Mouse (Mus musculus): ENCODE results near the gene Mdm1.

The Mdm1 gene

GRCm38 (mm10) chr10:118141018-118141883 is at the start of gene Mdm1:
Gene Mdm1 (plus strand): TSS chr10:118141811.
- peak; percentile 99 for DNase-seq (ENCODE audit: low read depth, low spot score)

DNA sequence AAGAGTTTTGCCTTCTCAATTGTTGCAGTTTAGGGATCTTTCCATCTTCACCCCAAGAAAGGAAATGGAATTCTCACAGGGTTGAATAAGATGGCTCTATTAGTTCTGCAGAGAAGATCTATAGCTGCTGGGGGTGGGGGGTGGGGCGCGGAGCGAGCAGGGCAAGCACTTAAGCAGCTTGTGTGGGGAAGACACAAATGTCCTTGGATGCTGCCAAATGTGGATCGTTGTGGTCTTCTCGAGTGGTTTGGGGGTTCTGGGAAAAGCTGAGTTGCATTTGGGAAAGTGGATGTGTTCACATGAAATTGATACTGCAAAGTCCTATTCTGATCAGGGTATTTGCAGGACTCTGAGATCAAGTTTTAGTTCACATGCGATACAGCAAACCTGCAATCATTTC is 48.9 kb upstream of the Mdm1 start:
- no peak for DNase-seq (ENCODE audit: low read depth, low spot score)

DNA sequence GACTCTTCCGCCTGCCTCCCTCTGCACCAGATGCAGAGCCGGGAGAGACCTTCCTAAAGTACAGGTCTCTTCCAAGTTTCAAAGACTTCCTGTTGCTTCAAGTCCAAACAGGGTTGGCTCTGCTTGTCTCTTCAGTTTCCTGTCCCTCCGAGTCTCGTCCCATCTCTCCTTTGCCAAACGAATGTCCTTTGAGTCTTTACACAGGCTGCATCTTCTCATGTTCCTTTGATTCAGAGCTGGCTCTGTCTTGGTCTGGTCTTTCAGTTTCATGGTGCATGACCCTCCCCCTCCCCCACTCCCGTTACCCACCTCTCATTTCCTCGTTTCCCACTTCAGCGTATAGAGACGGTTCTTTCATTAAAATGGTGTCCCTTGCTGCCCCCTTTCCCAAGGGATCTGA is 47.9 kb upstream of the Mdm1 start:
- DNase-seq (ENCODE audit: low read depth, low spot score), result no peak

GRCm38 (mm10) chr10:118094853-118095252 is 46.8 kb upstream of the Mdm1 start:
- no peak for DNase-seq (ENCODE audit: low read depth, low spot score)

DNA sequence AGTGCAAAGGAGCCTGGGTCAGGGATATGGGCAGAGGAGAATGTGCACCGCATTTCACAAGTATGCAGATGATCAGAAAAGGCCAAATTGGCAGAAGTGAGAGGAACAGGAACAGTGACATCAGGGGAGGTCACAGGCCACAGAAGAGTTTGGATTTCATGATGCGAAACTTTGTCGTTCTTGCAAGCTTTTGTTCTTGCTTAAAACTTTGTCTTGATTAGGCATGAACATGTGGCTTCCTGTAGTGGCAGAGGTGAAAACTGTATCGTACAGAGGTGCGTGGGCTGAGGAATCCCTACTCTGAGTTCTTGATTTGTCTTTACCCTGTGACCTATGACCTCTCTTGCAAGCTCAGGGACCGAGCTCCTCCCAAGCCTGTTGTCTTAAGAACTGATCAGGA is 45.4 kb upstream of the Mdm1 start:
- no peak for DNase-seq (ENCODE audit: low read depth, low spot score)

DNA sequence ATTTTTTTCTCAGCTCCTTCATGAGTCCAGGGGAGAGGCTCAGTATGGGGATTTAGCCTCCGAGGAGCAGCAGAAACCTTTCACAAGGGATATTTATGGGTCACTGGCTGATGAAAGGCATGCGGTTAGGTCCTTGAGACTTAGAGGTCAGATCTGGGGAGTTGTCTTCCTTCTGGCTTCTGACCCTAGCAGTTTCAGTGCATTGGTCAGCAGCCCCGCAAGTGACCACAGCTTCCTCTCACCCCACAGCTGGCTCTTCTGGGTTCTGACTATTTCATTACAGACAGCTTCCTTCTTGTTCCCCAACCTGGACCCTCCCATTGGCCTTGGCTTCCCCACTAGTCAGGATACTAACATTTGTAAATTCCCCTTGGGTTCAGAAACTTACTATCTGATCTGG is 43.7 kb upstream of the Mdm1 start:
- DNase-seq (ENCODE audit: low read depth, low spot score), result no peak

DNA sequence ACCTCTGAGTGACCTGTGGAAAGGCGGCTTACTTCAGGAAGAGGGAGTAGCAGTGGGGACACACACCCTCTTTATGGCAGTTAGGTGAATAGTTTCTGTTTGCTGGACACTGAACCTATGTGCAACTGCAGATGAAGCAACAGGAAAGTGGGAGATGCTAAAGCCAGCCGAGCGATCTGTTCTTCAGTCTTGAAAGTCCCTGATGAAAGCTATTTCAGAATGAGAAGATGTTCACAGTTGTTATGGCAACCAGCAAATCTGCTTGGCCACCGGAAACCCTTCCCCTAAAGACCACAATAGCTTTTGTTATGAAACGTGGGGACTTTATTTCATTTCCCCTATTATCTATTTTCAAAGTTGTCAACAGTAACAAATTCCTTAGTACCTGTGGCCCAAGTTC is 41.0 kb upstream of the Mdm1 start:
- peak; percentile 80 for DNase-seq (ENCODE audit: low read depth, low spot score)

DNA sequence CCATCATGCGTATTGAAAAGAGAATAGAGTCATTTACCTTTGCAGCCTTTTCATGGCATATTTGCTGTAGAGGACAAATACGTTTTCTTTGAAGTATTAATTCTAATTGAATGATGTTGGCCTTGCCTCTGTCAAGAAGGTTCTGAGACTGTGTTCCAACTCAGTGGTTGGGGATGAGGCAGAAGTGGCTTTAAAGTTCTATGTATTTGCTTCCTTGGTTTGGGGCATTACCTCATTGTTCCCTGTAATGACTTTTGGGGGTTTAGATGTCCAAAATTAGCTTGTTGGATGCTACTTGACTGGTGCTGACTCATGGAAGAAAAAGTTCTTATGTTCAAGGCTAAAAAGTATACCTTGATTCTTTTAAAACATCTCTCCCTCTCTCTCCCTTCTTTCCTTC is 40.6 kb upstream of the Mdm1 start:
- DNase-seq (ENCODE audit: low read depth, low spot score), result no peak

DNA sequence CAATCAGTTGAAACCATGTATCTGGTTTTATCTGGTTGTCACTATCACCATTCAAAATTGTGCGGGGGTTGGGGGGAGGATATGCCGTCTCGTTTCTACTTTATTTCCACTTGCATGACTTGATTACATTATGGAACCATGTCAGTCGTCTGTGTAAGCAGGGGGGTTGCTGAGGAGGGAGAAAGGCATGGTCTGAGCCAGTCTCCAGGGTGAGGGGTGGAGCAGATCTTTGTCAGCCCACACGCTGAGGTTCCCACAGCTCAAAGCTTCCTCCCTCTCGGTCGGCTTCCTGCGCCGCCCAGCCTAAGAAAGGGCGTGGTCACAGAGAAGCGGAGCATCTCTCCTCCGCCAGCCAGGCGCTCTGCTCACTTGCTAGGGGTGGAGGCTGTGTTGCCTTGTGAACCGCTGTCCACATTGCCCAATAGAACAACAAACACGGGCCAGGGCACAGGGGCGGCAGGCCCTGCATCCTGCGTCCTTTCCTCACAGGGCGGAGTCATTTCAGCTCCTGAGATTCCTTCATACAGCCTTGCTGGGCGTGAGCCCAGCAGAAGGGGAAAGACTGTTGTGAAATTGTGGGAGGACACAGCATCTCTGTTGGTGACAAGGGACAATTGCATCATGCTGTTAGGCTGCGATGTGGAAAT is 38.5 kb upstream of the Mdm1 start:
- peak; percentile 92 for DNase-seq (ENCODE audit: low read depth, low spot score)

- no peak for DNase-seq (ENCODE audit: low read depth, low spot score)
These were observed 37.7 kb upstream of the Mdm1 start for GRCm38 (mm10) chr10:118103906-118104305.

DNA sequence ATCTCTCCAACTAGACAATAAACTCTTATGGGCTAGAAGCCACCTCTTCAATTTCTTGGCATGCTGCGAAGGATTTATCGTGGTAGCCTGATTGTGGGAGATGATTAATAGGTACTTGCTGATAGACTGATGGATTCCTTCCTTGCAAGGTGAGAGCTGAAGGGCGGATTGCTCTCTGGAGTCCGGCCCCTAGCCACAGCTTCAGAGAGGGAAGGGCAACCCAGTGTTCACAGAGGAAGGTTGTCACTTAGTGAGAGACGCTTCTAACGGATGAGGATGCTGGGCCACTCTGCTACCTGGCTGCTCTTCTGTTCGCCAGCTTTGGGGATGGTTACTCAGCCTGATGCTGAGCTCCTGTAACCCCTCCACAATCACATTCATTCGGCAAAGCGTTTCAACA is 34.6 kb upstream of the Mdm1 start:
- DNase-seq (ENCODE audit: low read depth, low spot score), result no peak

DNA sequence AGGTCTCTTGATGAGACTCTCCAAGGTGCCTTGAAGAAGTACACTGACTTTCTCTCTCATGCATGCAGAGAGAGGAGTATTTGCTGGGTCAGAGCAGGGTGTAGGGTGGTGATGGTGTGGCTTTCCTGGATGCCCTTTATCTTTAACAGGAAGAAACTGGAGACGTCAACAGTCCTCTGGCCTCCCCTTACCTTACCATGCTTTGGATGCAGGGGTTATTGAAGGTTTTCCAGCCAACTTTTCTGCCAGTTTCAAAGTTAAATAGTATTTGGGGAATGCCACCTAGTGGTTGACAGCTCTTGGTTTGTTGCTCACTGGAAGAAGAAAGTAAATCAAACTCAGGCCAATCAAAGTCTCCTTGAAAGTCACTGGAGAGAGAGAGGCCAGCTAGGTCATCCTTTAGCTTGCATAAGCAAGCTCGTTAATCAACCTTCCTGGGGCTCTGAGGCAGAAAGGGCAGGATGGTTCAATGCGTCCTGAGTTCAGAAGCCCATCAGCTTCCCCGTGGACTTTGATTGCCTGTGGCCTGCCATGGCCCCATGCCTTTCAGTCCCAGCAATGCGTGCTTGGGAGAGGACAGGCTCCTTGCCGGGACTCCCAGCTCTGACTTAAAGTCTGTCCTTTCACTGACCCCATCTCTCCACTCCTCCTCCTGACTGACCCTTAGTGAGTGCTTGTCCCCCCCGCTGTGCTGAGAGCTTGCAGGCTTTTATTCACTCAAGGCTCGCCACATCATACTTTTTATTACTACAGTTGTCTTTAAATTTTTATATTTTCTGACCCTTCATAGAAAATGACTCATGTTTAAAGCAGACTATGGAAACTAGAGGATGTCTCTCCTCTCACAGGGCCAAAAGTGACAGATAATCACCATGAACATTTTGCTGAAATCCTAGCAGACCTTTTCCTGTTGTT is 31.3 kb upstream of the Mdm1 start:
- peak; percentile 42 for DNase-seq (ENCODE audit: low read depth, low spot score)

DNA sequence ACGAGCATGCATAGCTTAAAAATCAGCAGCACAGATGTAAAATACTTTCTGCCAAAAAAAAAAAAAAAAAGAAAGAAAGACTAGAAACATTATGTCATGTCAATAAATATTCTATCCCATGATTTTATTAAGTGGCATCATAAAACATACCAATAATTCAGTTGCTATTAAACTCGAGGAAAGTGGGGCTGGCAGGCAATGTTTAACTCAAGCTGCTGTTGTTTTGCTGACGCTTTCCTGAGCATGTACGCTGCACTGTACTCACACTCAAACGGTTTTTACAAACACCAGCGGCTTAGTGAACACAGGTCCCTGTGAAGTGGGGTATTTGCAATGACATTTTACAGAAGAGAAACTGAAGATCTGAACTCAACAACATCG is 30.7 kb upstream of the Mdm1 start:
- no peak for DNase-seq (ENCODE audit: low read depth, low spot score)

DNA sequence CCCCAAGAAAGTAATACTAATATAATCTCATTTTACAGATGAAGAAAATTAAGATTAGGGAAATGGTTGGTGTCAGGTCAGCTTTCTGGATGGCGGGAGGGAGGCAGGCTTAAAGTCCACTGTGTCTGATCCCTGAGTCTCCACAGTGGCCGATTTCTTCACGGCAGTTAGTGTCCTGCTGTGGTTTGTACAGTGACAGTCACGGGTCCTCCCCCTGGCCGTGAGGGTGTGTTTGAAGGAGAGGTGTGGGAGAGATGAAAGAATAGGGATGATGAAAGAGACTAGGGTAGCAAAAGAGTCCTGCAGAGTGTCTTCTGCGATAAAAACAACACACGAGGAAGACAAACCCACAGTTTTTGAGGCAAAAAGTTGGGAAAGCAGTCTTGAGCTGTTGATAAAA is 30.0 kb upstream of the Mdm1 start:
- DNase-seq (ENCODE audit: low read depth, low spot score), result no peak

DNA sequence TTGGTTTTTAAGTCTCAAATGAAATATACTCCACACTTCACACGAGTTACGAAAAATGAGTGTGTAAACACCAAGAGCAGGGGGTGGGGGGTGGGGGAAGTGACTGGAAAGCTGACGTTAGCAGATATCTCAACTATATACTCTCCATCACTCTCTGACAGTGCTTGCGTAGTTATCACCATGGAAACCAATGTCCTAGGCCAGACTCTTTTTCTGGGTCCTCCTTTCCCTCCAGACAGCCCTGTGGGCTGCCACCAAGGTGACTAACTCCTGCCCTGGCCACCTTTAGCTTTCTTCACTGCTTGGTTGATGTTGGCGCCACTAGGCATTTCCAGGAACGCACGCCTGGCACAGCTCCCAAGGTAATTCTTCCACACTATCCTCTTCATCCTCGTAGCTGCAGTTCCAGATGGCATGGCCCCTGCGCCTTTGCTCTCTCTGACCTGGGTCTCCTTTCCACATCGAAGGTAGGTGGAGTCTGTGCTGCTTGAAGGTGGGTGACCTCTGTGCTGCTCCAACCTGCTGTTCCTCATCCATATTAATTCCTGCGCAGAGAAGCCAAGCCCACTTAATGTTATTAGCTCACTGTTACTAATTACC is 29.2 kb upstream of the Mdm1 start:
- DNase-seq (ENCODE audit: low read depth, low spot score), result no peak

GRCm38 (mm10) chr10:118113256-118113682 is 28.3 kb upstream of the Mdm1 start:
- DNase-seq (ENCODE audit: low read depth, low spot score), result no peak

DNA sequence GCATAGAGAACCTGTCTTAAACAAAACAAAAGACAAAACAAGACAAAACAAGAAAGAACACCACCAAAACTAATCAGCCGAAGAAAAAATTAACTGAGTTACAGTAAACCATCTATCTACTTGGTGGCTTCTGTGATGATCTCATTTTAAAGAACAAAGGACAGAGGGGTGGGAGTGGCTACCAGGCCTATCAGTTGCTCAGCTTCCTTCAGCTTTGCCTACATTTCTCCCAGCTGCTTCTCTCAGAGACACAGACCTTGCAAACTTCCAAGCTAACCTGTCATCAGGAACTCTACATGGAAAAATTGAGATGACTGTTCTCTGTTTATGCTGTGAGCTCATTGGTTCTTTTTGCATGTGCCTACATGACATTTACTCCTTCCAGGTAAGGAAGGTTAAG is 27.3 kb upstream of the Mdm1 start:
- DNase-seq (ENCODE audit: low read depth, low spot score), result no peak

GRCm38 (mm10) chr10:118116456-118116855 is 25.2 kb upstream of the Mdm1 start:
- DNase-seq (ENCODE audit: low read depth, low spot score), result no peak

- DNase-seq (ENCODE audit: low read depth, low spot score), result no peak
These were observed 20.3 kb upstream of the Mdm1 start for GRCm38 (mm10) chr10:118121047-118121936.

GRCm38 (mm10) chr10:118121937-118122285 is 19.7 kb upstream of the Mdm1 start:
- no peak for DNase-seq (ENCODE audit: low read depth, low spot score)

All from A20 (cell line).